Mouse (Mus musculus) megakaryocyte, embryonic 14.5 days (primary cell): ENCODE results near the gene Anapc11. TPM values are rescaled to one million over a fixed set of nuclear protein-coding genes. Genes with fewer than 3 reads are reported as not detected.

ENCODE experiments used
- H3K27me3 ChIP-seq: replicated peaks from 2 replicates; pipeline ENCODE3; 2012; ENCODE audit warnings: inconsistent platforms
- H3K36me3 ChIP-seq: replicated peaks from 2 replicates; pipeline ENCODE3; 2012; ENCODE audit warnings: low read length, inconsistent platforms, mixed read lengths
- H3K4me1 ChIP-seq: 2 replicates; pipeline ENCODE4 v1.6.1; 2012; ENCODE audit warnings: inconsistent platforms
- H3K4me3 ChIP-seq: replicated peaks from 2 replicates; pipeline ENCODE3; 2012; ENCODE audit warnings: moderate library complexity, mild to moderate bottlenecking, inconsistent platforms
- H3K9me3 ChIP-seq: 2 replicates; pipeline ENCODE4 v1.6.1; 2012; ENCODE audit warnings: inconsistent platforms
- FLI1 ChIP-seq: IDR thresholded peaks from 2 replicates; pipeline ENCODE4 v1.6.1; 2012; ENCODE audit warnings: low read length, inconsistent platforms, mixed read lengths
- GATA1 ChIP-seq: IDR thresholded peaks from 3 replicates; pipeline ENCODE4 v1.6.1; 2012; ENCODE audit warnings: mixed read lengths, low read length, inconsistent platforms, borderline replicate concordance
- polyA plus RNA-seq: library from polyadenylated mRNA; stranded (reverse); fragments of >175 nt; gene quantifications from 2 replicates; pipeline ENCODE4 v1.2.3, GENCODE M21; 2012; ENCODE audit warnings: low replicate concordance; ENCODE audit not compliant: insufficient read depth

The Anapc11 gene
- polyA plus RNA-seq, 1 experiment: 315 TPM

DNA sequence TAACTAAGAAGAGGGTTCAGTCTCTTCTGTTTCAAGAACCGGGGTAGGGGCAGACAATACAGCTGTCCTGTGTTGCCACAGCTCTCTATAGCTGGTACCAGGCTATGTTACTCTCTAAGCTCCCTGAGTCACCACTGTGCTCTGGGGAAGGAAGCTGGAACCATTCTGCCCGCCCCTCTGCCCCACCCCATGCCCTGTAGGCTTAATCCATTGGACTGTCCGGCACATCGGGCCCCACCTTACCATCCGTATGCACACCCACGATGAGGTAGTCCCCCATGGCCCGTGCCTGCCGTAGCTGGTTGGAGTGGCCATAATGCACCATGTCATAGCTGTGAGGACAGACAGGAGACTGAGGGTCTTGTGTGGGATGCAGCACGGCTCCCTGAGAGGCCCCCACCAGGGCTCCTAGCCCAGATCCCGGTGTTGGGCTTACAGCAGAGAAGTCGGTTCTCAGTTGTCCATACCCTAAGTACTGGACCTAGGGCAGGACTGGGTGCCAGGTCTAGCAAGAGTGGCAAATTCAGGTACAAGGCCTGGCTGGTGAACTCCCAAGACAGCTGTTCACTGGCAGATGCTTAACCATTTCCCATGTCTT, 17.5 kb downstream of the Anapc11 start:
- H3K4me3 ChIP-seq: peak overlapping the region; percentile 88
- H3K4me1 ChIP-seq: peaks cover 87% of the 10 kb centered on the region
- no peaks in the 10 kb centered on the region for H3K27me3 ChIP-seq
- H3K9me3 ChIP-seq: no peaks in the 10 kb centered on the region
- H3K36me3 ChIP-seq: peaks cover 86% of the 10 kb centered on the region
- TF ChIP-seq GATA1 (no peak), FLI1 (no peak)

DNA sequence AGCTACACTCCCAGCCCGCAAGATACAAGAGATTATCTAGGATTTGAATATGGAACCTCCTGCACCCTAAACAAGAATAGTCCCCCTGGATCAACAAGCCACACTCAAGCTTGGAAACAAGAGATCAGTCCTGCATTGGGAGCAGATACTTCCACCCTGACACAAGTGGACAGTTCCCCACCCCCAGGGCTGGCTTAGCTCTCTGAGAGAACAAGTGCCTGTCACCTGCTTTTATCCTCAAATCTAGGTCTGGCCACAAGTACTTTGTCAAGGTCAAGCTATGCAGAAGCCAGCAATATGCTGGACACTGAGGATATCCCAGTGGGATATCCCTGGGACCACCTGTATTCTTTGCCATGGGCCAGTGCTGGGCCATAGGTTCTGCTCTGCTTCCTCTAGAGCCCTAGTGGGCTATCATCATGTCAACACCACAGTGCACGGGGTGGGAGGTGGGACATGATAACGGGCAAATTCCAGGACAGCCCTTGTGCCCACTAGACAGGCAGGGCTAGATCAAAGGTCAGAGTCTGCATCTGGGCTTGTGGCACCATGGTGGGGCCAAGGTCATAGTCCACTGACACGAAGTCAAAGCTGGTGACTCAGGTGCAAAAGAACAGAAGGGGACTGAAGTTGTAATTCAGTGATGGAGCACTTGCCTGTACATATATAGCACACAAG, 18.5 kb downstream of the Anapc11 start:
- TF ChIP-seq FLI1 (no peak), GATA1 (no peak)
- no peaks in the 10 kb centered on the region for H3K27me3 ChIP-seq
- H3K4me3 ChIP-seq: peak overlapping the region; percentile 97
- H3K4me1 ChIP-seq: peaks cover 85% of the 10 kb centered on the region
- H3K36me3 ChIP-seq: peaks cover 86% of the 10 kb centered on the region
- no peaks in the 10 kb centered on the region for H3K9me3 ChIP-seq

DNA sequence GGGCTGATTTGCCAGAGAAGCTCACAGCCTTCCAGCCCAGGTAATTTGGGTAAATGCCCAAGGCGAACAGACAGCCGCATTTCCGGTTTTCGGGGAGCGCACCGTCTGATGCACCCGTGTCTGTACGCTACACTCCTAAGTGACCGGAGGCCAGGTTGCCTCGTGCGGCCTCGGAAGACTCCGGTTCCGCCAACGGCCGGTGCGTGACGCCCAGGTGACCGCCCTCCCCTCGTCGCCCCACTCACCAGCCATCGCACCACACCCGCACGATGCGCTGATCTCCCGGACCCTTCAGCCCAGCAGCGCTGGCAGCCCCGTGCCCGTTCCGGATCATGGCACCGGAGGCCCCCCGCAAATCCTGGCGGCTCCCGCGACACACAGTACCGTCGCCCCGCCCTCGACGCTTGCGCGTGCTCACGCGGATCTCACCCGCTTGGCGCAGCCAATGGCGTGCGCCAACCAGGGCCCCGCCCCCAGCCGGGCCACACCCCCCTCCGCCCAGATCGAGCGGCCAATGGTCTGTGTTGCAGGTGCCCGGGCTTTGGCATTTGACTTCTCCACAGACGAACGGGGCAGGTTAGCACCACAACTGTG, 19.4 kb downstream of the Anapc11 start, which contains the start of gene Pcyt2:
Gene Pcyt2, minus strand, starts transcription at position 418 of the 594 bp plus-strand sequence.
- TF ChIP-seq FLI1: no peak
- TF ChIP-seq GATA1: no peak
- Histone ChIP-seq H3K9me3 (no peaks in the 10 kb centered on the region), H3K27me3 (no peaks in the 10 kb centered on the region), H3K36me3 (peaks cover 86% of the 10 kb centered on the region), H3K4me3 (peak within 1 kb of the TSS; percentile 97), H3K4me1 (peaks cover 85% of the 10 kb centered on the region)

DNA sequence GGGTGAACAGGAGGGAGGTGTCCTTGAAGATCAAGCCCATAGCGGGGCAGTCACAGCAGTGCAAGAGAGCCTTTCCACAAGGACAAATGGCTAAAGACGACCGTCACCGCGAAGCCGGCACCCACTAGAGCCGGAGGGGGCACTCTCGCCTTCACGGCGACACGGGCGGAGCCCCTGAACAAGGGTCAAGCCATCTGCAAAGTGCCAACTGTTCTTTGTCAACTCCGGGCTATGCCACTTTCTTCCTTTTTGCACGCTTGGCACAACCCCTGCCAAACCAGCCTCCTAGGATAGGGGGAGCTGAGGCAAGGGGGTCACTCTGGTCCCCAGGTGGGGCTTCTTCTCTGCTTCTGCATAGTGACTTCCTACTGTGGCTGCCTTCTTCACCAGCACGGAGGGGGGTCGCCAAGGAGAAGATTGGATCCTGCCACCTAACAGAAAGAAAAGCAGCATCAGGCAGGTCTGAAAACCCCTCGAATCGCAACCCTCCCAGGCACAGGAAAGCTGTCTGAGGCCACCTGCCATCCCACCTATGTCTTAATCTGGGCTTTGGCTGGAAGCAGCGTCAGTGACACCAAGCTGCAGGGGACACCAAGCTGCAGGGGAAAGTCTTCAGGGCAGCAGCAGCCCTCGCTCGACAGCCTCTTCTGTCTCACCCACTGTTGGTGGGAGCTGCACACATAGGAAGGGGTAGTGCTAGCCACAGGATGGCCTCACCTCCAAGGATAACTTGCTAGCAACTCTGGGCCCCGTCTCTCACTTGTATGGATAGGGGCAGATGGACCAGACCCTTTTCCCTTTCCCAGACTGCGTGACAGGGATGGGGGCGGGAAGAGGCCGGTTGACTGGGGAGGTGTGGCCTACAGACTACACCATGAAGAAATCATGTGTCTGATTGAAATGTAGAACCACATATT, 20.7 kb downstream of the Anapc11 start:
- no peaks in the 10 kb centered on the region for H3K27me3 ChIP-seq
- H3K36me3 ChIP-seq: peaks cover 86% of the 10 kb centered on the region
- TF ChIP-seq FLI1 (no peak), GATA1 (no peak)
- H3K4me1 ChIP-seq: peaks cover 85% of the 10 kb centered on the region
- H3K9me3 ChIP-seq: no peaks in the 10 kb centered on the region
- H3K4me3 ChIP-seq: peak overlapping the region; percentile 53

DNA sequence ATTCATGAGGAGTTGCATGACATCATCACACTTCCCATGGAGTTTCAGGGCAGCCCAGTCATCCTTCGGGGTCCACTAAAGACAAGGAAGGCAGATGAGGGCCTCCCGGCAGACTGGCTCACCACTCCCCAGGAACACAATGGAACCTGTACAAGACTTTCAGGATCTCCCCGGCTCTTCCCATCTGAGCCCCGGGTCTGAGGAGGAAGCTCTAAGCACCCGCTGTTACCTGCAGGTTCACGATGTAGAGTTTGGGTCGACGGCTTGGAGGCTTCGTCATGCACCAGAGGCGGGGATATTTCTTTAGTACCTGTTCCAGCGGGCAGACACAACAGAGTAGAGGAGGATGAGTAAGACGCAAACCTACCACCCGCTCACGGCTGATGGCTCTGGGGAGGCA, 22.0 kb downstream of the Anapc11 start:
- no peak for TF ChIP-seq GATA1
- no peak for TF ChIP-seq FLI1
- Histone ChIP-seq H3K36me3 (peaks cover 78% of the 10 kb centered on the region), H3K4me1 (peaks cover 84% of the 10 kb centered on the region), H3K9me3 (no peaks in the 10 kb centered on the region), H3K4me3 (peak overlapping the region; percentile 29), H3K27me3 (no peaks in the 10 kb centered on the region)

DNA sequence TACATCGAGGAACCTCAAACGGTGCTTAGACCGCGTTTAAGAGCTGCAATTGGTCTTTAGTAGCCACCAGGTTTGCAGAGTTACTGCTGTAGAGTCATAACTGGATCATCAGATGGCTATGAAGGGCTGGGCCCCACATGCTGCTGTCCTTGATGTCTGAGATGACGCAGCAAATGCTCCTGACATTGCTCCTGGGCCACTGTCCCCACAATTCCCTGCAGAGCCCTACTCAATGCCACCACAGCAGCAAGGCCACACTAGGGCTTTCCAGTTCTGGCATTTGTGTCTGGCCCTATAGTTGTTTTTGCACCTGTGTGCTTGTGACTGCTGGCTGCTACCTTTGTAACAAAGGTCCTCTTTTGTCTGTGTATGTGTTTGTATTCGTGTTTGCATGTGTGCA, 24.6 kb downstream of the Anapc11 start:
- Histone ChIP-seq H3K9me3 (no peaks in the 10 kb centered on the region), H3K4me1 (peaks cover 89% of the 10 kb centered on the region), H3K27me3 (no peaks in the 10 kb centered on the region), H3K4me3 (peak overlapping the region; percentile 6), H3K36me3 (peaks cover 88% of the 10 kb centered on the region)
- no peak for TF ChIP-seq GATA1

DNA sequence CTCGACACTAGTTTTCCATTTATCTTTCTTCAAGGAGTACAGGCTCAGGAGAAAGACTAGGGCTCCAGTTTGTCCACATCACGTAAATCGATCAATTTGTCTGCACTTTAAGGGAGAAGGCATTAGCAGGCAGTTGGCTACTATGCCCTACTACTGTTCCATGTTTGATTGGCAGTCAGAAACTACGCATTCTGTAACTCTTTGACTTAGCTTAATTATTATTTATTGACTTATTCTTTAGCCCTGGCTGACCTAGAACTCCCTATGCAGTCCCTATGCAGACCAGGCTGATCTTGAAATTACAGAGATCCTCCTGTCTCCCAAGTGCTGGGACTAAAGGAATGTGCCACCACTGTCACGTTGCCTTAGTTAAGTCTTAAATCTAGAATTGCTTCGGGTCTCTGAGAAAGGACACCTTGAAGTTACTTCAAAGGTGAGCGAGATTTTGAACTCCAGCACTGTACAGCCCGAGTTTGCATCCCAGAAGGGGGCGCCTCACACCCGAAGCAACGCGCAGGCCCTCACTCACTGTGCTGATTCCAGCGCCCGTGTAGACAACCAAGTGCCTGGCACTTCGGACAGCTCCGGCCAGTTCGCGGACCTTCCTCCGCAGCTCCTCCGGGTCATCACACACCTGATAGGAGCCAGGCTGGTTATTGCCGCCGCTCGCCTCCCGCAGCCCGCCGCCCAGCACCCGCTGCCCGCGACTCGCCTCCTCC, 25.9 kb downstream of the Anapc11 start:
- peak overlapping the region; percentile 93 for H3K4me3 ChIP-seq
- H3K9me3 ChIP-seq: no peaks in the 10 kb centered on the region
- H3K4me1 ChIP-seq: peaks cover 87% of the 10 kb centered on the region
- no peaks in the 10 kb centered on the region for H3K27me3 ChIP-seq
- TF ChIP-seq GATA1: no peak
- no peak for TF ChIP-seq FLI1
- peaks cover 82% of the 10 kb centered on the region for H3K36me3 ChIP-seq

DNA sequence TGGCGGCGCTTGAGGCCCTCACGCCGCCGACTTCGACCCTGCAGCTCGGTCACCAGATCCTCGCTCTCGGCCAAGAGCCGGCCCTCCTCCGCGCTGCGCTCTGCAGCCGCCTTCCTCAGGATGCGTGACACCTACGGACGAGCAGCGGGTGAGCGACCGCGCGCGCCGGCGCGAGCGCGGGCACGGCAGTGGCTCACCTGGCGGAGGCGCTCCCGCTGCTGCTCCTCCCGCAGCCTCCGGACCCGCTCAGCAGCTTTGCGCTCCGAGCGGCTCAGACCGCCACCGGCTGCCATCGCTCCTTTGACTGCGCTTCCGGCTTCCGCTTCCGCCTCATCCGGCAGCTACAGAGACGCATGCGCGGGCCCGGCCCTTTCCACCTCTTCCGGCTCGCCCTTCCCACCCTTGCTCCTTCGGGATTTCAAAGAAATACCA, 26.5 kb downstream of the Anapc11 start:
- Histone ChIP-seq H3K27me3 (no peaks in the 10 kb centered on the region), H3K4me3 (peak overlapping the region; percentile 93), H3K4me1 (peaks cover 91% of the 10 kb centered on the region), H3K9me3 (no peaks in the 10 kb centered on the region), H3K36me3 (peaks cover 82% of the 10 kb centered on the region)
- TF ChIP-seq GATA1 (no peak), FLI1 (no peak; the same call in 1 of the 2 replicates)

DNA sequence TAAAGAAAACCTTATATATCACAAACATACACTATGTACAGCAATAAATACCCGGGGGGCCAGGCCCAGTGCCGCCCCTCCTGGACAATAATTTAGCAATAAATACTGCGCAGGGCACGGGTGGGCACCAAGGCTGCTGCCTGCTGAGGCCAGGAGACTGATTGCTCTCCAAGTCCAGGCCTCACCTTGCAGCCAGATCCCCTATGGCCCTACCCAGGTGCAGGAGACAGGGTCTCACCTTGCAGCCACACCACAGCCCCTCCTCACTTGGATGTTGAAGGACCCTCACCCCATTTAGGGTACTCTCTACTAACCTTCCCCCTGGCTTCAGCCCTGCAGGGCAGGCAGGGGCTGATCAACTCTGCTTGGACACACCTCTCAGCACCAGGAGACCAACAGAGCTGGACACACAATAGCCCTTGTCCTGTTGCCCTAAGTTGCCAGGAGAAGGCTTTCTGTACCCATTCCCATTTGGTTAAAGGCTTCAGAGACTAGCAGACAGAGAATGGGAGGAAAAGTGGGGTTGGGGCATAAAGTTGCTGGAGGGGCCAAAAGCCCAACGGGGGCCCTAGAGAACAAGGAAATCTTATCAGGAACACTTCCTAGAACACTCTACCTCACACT, 27.0 kb downstream of the Anapc11 start, which contains the start of gene Sirt7:
Gene Sirt7, minus strand, starts transcription at position 89 of the 624 bp plus-strand sequence.
- peaks cover 89% of the 10 kb centered on the region for H3K4me1 ChIP-seq
- H3K36me3 ChIP-seq: peaks cover 76% of the 10 kb centered on the region

More for the DNA sequence above, 27.0 kb downstream of the Anapc11 start, which contains the start of gene Sirt7:
- no peaks in the 10 kb centered on the region for H3K27me3 ChIP-seq
- TF ChIP-seq GATA1 (no peak), FLI1 (no peak)
- no peaks in the 10 kb centered on the region for H3K9me3 ChIP-seq
- peak within 1 kb of the TSS; percentile 93 for H3K4me3 ChIP-seq
